Mouse (Mus musculus): ENCODE measurements around the gene Olfr969.
"Not testable (repeated sequence)": the region's sequence is repeated elsewhere in the genome, so short reads cannot be mapped to it uniquely, and the experiment has no call there.

Olfr969 gene

GRCm38 (mm10) chr9:39790558-39790957 is at the start of gene Olfr969:
TSS of gene Olfr969 (plus strand) at chr9:39790945.
- DNase-seq (ENCODE audit: low read depth, low spot score), result no peak

GRCm38 (mm10) chr9:39745949-39746348 is 44.8 kb upstream of the Olfr969 start, which contains the start of gene Olfr967:
TSS of gene Olfr967 (plus strand) at chr9:39746249.
- no peak for DNase-seq (ENCODE audit: low read depth, low spot score)

GRCm38 (mm10) chr9:39746428-39746827 is 44.3 kb upstream of the Olfr969 start:
- no peak for DNase-seq (ENCODE audit: low read depth, low spot score)

GRCm38 (mm10) chr9:39783153-39783552 is 7.6 kb upstream of the Olfr969 start, which contains the start of gene Olfr968:
TSS of gene Olfr968 (minus strand) at chr9:39783253.
- DNase-seq (ENCODE audit: low read depth, low spot score), result no peak

- no peak for DNase-seq (ENCODE audit: low read depth, low spot score)
Observed at GRCm38 (mm10) chr9:39808560-39808959, 17.8 kb downstream of the Olfr969 start, which contains the start of gene Olfr970. TSS of gene Olfr970 (plus strand) at chr9:39808860.

GRCm38 (mm10) chr9:39836576-39836975 is 45.8 kb downstream of the Olfr969 start, which contains the start of gene Olfr971:
TSS of gene Olfr971 (plus strand) at chr9:39836876.
- DNase-seq (ENCODE audit: low read depth, low spot score), result not testable (repeated sequence)
